Mouse (Mus musculus): ENCODE results near the gene Sirpb1b. TPM values are rescaled to one million over a fixed set of nuclear protein-coding genes. Genes with fewer than 3 reads are reported as not detected.
"Not testable (repeated sequence)": the region's sequence is repeated elsewhere in the genome, so short reads cannot be mapped to it uniquely, and the experiment has no call there.

The Sirpb1b gene
- polyA plus RNA-seq (2014; fragmentation: Nextera tagmentation; extraction: Ambion mirVana): not detected in 2 replicates

DNA sequence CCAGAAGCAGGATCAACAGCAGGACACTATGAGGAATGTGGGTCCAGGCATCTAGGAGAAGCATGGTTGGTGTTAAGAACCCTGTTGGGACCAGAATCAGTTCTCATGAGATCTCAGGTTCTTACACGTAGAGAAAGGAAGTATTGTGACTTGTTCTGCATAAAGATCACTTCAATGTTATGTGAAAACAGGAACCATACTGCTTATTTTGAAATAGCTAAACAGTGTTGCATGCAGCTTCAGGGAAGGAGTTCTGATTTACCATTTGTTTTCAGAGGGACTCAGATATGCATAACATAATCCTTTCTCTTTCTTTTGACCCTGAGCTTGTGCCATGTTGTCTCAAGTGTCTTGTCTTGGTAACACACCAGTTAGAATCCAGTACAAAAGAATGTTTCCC, at the start of gene Sirpb1b:
Gene Sirpb1b, minus strand, starts transcription at position 179 of the 400 bp plus-strand sequence.
- DNase-seq (ENCODE audit: low spot score); H3K36me3 ChIP-seq (ENCODE audit: control insufficient read depth, insufficient read depth, low read length); H3K9me3 ChIP-seq (ENCODE audit: control insufficient read depth, low read length); ATAC-seq (replicated peaks; ENCODE audit: low FRiP score); H3K27ac ChIP-seq (ENCODE audit: low read depth, low read length); H3K9ac ChIP-seq (ENCODE audit: low read length); H3K4me2 ChIP-seq (ENCODE audit: low read depth, low read length, severe bottlenecking); H3K4me3 ChIP-seq (ENCODE audit: low read depth, low read length); H3K4me1 ChIP-seq (replicated peaks; ENCODE audit: control insufficient read depth, insufficient read depth, low read length); H3K27me3 ChIP-seq (ENCODE audit: control insufficient read depth, insufficient read depth, low read length): not testable (repeated sequence)
- WGBS: no CpG with 5 or more reads among the region's 1 CpGs

- H3K4me3 ChIP-seq (ENCODE audit: low read depth, low read length); H3K27ac ChIP-seq (ENCODE audit: low read depth, low read length); H3K36me3 ChIP-seq (ENCODE audit: control insufficient read depth, insufficient read depth, low read length); H3K9ac ChIP-seq (ENCODE audit: low read length); H3K27me3 ChIP-seq (ENCODE audit: control insufficient read depth, insufficient read depth, low read length); H3K4me2 ChIP-seq (ENCODE audit: low read depth, low read length, severe bottlenecking); H3K4me1 ChIP-seq (replicated peaks; ENCODE audit: control insufficient read depth, insufficient read depth, low read length); ATAC-seq (replicated peaks; ENCODE audit: low FRiP score); DNase-seq (ENCODE audit: low spot score); H3K9me3 ChIP-seq (ENCODE audit: control insufficient read depth, low read length): not testable (repeated sequence)
- WGBS: 88% methylated on average over 2 of the region's 2 CpGs
These were observed 15.7 kb upstream of the Sirpb1b start for GRCm38 (mm10) chr3:15590377-15591117.

DNA sequence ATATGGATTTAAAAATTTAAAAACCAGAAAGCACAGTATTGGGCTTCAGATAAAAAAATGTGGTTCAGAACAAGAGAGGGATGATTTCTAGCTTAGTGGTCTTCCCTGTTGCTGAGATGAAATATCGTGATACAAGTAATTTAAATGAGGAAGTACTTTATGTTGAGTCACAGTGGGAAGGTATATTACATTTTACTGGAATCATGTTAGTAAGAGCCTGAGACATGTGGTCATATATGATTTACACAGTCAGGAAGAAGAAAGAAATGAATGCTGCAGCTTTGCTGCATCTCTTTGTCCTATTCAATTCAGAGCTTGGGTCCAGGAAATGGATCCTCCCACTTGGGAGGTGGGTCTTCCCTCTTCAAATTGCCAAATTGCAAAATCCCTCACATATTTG, 11.8 kb upstream of the Sirpb1b start:
- DNase-seq (ENCODE audit: low spot score); H3K27me3 ChIP-seq (ENCODE audit: control insufficient read depth, insufficient read depth, low read length); H3K36me3 ChIP-seq (ENCODE audit: control insufficient read depth, insufficient read depth, low read length); H3K27ac ChIP-seq (ENCODE audit: low read depth, low read length); H3K9ac ChIP-seq (ENCODE audit: low read length); H3K4me2 ChIP-seq (ENCODE audit: low read depth, low read length, severe bottlenecking); H3K4me3 ChIP-seq (ENCODE audit: low read depth, low read length); H3K9me3 ChIP-seq (ENCODE audit: control insufficient read depth, low read length); ATAC-seq (replicated peaks; ENCODE audit: low FRiP score); H3K4me1 ChIP-seq (replicated peaks; ENCODE audit: control insufficient read depth, insufficient read depth, low read length): not testable (repeated sequence)
- 84% methylated on average over 1 of the region's 1 CpGs for WGBS

GRCm38 (mm10) chr3:15583452-15583851, 8.6 kb upstream of the Sirpb1b start:
- Histone ChIP-seq H3K27ac (ENCODE audit: low read depth, low read length) (no peak overlapping the region), H3K9me3 (ENCODE audit: control insufficient read depth, low read length) (peaks cover 8% of the 10 kb centered on the region; the same call in 1 of the 2 replicates), H3K36me3 (ENCODE audit: control insufficient read depth, insufficient read depth, low read length) (no peaks in the 10 kb centered on the region), H3K4me1 (replicated peaks; ENCODE audit: control insufficient read depth, insufficient read depth, low read length) (no peaks in the 10 kb centered on the region), H3K4me3 (ENCODE audit: low read depth, low read length) (no peak overlapping the region), H3K27me3 (ENCODE audit: control insufficient read depth, insufficient read depth, low read length) (no peaks in the 10 kb centered on the region), H3K4me2 (ENCODE audit: low read depth, low read length, severe bottlenecking) (no peak overlapping the region), H3K9ac (ENCODE audit: low read length) (no peak overlapping the region)
- DNase-seq (ENCODE audit: low spot score) (peak; percentile 38), ATAC-seq (replicated peaks; ENCODE audit: low FRiP score) (no peak)
- 93% methylated on average over 1 of the region's 1 CpGs for WGBS

- 80% methylated on average over 3 of the region's 3 CpGs for WGBS
- H3K27ac ChIP-seq (ENCODE audit: low read depth, low read length); ATAC-seq (replicated peaks; ENCODE audit: low FRiP score); H3K36me3 ChIP-seq (ENCODE audit: control insufficient read depth, insufficient read depth, low read length); H3K9me3 ChIP-seq (ENCODE audit: control insufficient read depth, low read length); H3K4me1 ChIP-seq (replicated peaks; ENCODE audit: control insufficient read depth, insufficient read depth, low read length); H3K4me2 ChIP-seq (ENCODE audit: low read depth, low read length, severe bottlenecking); DNase-seq (ENCODE audit: low spot score); H3K27me3 ChIP-seq (ENCODE audit: control insufficient read depth, insufficient read depth, low read length); H3K4me3 ChIP-seq (ENCODE audit: low read depth, low read length); H3K9ac ChIP-seq (ENCODE audit: low read length): not testable (repeated sequence)
These were observed 8.1 kb upstream of the Sirpb1b start for GRCm38 (mm10) chr3:15582948-15583347.

GRCm38 (mm10) chr3:15576466-15576865, 1.6 kb upstream of the Sirpb1b start:
- not testable (repeated sequence) for H3K4me3 ChIP-seq (ENCODE audit: low read depth, low read length); ATAC-seq (replicated peaks; ENCODE audit: low FRiP score); H3K27ac ChIP-seq (ENCODE audit: low read depth, low read length); H3K4me1 ChIP-seq (replicated peaks; ENCODE audit: control insufficient read depth, insufficient read depth, low read length); H3K9ac ChIP-seq (ENCODE audit: low read length); DNase-seq (ENCODE audit: low spot score); H3K27me3 ChIP-seq (ENCODE audit: control insufficient read depth, insufficient read depth, low read length); H3K9me3 ChIP-seq (ENCODE audit: control insufficient read depth, low read length); H3K36me3 ChIP-seq (ENCODE audit: control insufficient read depth, insufficient read depth, low read length); H3K4me2 ChIP-seq (ENCODE audit: low read depth, low read length, severe bottlenecking)

GRCm38 (mm10) chr3:15528589-15528988, 46.3 kb downstream of the Sirpb1b start:
- H3K36me3 ChIP-seq (ENCODE audit: control insufficient read depth, insufficient read depth, low read length): no peaks in the 10 kb centered on the region
- H3K4me1 ChIP-seq (replicated peaks; ENCODE audit: control insufficient read depth, insufficient read depth, low read length): no peaks in the 10 kb centered on the region
- no peaks in the 10 kb centered on the region for H3K27me3 ChIP-seq (ENCODE audit: control insufficient read depth, insufficient read depth, low read length)
- H3K9ac ChIP-seq (ENCODE audit: low read length): no peak overlapping the region
- H3K4me3 ChIP-seq (ENCODE audit: low read depth, low read length): no peak overlapping the region
- no peak overlapping the region for H3K4me2 ChIP-seq (ENCODE audit: low read depth, low read length, severe bottlenecking)
- no peak; the same call in 1 of the 2 replicates for ATAC-seq (replicated peaks; ENCODE audit: low FRiP score)
- no peak overlapping the region for H3K27ac ChIP-seq (ENCODE audit: low read depth, low read length)
- DNase-seq (ENCODE audit: low spot score): no peak
- H3K9me3 ChIP-seq (ENCODE audit: control insufficient read depth, low read length): no peaks in the 10 kb centered on the region; the same call in 1 of the 2 replicates

GRCm38 (mm10) chr3:15513608-15514007, 61.3 kb downstream of the Sirpb1b start:
- not testable (repeated sequence) for H3K4me2 ChIP-seq (ENCODE audit: low read depth, low read length, severe bottlenecking); H3K4me3 ChIP-seq (ENCODE audit: low read depth, low read length); H3K36me3 ChIP-seq (ENCODE audit: control insufficient read depth, insufficient read depth, low read length); H3K9me3 ChIP-seq (ENCODE audit: control insufficient read depth, low read length); H3K9ac ChIP-seq (ENCODE audit: low read length); H3K4me1 ChIP-seq (replicated peaks; ENCODE audit: control insufficient read depth, insufficient read depth, low read length); ATAC-seq (replicated peaks; ENCODE audit: low FRiP score); DNase-seq (ENCODE audit: low spot score); H3K27me3 ChIP-seq (ENCODE audit: control insufficient read depth, insufficient read depth, low read length); H3K27ac ChIP-seq (ENCODE audit: low read depth, low read length)
- WGBS: 84% methylated on average over 10 of the region's 11 CpGs

GRCm38 (mm10) chr3:15507792-15508321, 67.0 kb downstream of the Sirpb1b start:
- not testable (repeated sequence) for DNase-seq (ENCODE audit: low spot score); H3K4me1 ChIP-seq (replicated peaks; ENCODE audit: control insufficient read depth, insufficient read depth, low read length); H3K9me3 ChIP-seq (ENCODE audit: control insufficient read depth, low read length); H3K4me2 ChIP-seq (ENCODE audit: low read depth, low read length, severe bottlenecking); H3K9ac ChIP-seq (ENCODE audit: low read length); H3K27ac ChIP-seq (ENCODE audit: low read depth, low read length); H3K4me3 ChIP-seq (ENCODE audit: low read depth, low read length); H3K27me3 ChIP-seq (ENCODE audit: control insufficient read depth, insufficient read depth, low read length); H3K36me3 ChIP-seq (ENCODE audit: control insufficient read depth, insufficient read depth, low read length)
- 82% methylated on average over 3 of the region's 3 CpGs for WGBS
- ATAC-seq (replicated peaks; ENCODE audit: low FRiP score): peak; percentile 49; the same call in 1 of the 2 replicates
